Mouse (Mus musculus) left cerebral cortex, postnatal 25 days (tissue): Measurements from ENCODE around the gene Dctn2. TPM values are rescaled to one million over a fixed set of nuclear protein-coding genes. Genes with fewer than 3 reads are reported as not detected.
A peak's percentile ranks its signal among the peaks of the same experiment; 100 is the strongest.

ENCODE experiments used
- DNase-seq, 2 experiments: peaks; one replicate each; pipeline ENCODE4 v3.0.0; 2022; ENCODE audit warnings: low spot score in 2 of 2, mixed read lengths in 1 of 2
- intact Hi-C: fragments of 180-260 bp; cut with DNase I; formaldehyde crosslinking; loops from one replicate; pipeline ENCODE4 v1.15.1; 2025
- total RNA-seq, 2 experiments: library from RNA; stranded (reverse); gene quantifications; 2 replicates each; pipeline ENCODE4 v1.2.3; 2021

Dctn2 gene
- total RNA-seq, 2 experiments from 2014 or later = 262 to 278 TPM

GRCm38 (mm10) chr10:127286194-127286593 lies 20.0 kb downstream of the Dctn2 start:
- intact Hi-C loops = no loop called here
- DNase-seq = no peak

- no peak for DNase-seq
- intact Hi-C loops = no loop called here
Measured at GRCm38 (mm10) chr10:127286730-127287129, 20.6 kb downstream of the Dctn2 start.

- intact Hi-C loops = no loop called here
- no peak for DNase-seq
Measured at GRCm38 (mm10) chr10:127287271-127287935, 21.2 kb downstream of the Dctn2 start.

- intact Hi-C loops = loop anchor here (1.0 kb wide), 1 partner anchor 22 kb away; the partner anchor contains the start of gene Dctn2
- DNase-seq = no peak
Measured at GRCm38 (mm10) chr10:127287936-127288293, 21.7 kb downstream of the Dctn2 start.

DNA sequence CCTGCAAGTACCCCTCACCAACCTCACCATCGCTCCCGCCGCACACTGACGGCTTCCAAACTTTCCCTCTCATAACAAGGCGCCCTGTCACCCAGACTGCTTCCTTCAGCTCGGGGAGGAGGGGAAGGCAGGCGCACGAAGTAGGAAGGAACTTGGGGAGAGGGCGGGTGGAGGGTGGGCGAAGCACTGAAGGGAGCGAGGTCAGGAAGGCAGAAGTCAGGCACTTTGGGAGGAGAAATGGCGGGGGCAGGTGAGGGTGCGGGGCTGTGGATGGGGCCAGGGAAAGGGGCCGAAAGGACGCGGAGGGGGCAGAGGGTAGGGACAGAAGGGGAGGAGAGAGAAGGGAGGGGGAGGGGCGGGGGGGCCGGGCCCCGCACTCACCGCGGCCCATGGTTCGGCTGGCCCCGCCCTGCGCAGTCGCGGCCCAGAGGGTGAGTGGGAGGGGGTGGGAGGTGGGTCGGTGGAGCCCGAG lies 22.2 kb downstream of the Dctn2 start:
- intact Hi-C loops = loop anchor here (1.0 kb wide), 1 partner anchor 22 kb away; the partner anchor contains the start of gene Dctn2
- peak; percentile 40 to 49 for DNase-seq

DNA sequence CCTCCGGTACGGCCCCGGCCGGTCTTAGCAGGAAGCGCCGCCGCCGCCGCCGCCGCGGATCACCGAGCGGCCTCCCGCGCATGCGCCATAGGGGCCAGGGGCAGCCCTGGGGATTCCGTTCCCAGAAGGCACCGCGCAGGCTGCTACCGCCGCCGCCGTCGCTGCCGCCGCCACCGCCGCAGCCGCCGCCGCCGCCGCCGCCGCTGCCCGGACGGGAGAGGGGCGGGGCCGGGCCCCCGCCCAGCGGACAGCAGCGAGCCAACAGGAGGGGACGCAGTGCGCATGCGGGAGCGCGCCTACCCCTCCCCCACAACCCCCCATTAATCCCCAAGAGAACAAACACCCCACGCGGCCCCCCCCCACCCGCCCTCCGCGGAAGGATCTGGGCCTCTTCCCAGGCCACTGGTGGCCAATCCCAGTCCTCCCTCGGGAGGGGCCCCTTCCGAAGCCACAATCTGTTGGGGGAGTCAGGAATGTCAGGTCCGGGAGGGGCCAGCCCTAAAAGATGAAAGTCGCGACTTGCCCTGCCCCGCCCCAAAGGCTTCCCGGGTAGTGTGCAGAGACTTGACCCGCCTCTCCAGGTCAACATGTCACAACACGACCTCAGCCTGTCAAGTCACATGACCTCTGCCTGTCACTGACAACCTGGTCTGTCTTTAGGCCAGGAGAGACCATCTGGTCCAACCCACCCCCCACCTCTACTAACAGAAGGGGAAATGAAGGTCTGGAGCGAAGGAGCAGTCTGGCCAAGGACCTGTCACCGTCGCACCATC lies 22.8 kb downstream of the Dctn2 start, which contains the start of gene Mbd6:
Gene Mbd6 (minus strand): TSS at position 219 of the 773 bp plus-strand sequence.
- intact Hi-C loops = loop anchor here (1.0 kb wide), 1 partner anchor 23 kb away; the partner anchor contains the start of gene Dctn2
- peak; percentile 83 to 85 for DNase-seq

GRCm38 (mm10) chr10:127289573-127290191 lies 23.5 kb downstream of the Dctn2 start:
- DNase-seq = peak; percentile 31 to 47
- intact Hi-C loops = loop anchor here (2.0 kb wide), 1 partner anchor 21 kb away; the partner anchor contains the start of gene Mars

DNA sequence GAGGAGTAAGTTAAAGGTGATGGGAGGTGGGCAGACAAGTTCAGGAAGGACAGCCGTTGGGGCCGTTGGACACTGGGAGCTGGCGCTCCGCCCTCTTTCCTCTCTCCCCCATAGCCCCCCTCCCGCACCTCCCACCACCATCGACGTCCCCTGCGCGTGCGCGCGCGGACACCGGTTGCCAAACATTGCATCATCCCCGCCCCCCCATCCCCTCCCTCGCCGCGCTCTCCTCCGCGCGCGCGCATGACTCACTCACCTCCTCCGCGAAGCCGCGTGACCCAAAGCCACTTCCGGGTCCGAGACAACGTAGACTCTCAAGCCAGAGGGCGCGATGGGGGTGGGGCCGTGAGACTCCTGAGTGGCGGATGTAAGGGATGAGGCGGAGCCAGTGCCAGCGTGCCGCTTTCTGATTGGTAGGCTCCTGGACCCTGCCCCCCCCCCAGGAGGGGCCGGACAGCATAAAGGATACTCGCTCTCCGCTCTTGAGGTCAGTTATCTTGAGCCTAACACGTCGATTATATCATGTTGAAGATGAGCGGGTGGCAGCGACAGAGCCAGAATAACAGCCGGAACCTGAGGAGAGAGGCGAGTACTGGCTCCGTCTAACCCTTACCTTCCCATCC lies 24.2 kb downstream of the Dctn2 start:
- intact Hi-C loops = loop anchor here (2.0 kb wide), 1 partner anchor 20 kb away; the partner anchor contains the start of gene Mars

GRCm38 (mm10) chr10:127290930-127291880 lies 25.0 kb downstream of the Dctn2 start:
- intact Hi-C loops = loop anchor here (2.0 kb wide), 1 partner anchor 20 kb away; the partner anchor contains the start of gene Mars
- DNase-seq = peak in 1 of 2 experiments; percentile 51

More for the DNA sequence above, 24.2 kb downstream of the Dctn2 start:
- DNase-seq = peak; percentile 99 to 100

- intact Hi-C loops = loop anchor here (2.0 kb wide), 1 partner anchor 19 kb away; the partner anchor contains the start of gene Mars
- DNase-seq = no peak
Measured at GRCm38 (mm10) chr10:127291881-127292638, 25.9 kb downstream of the Dctn2 start.

GRCm38 (mm10) chr10:127292987-127293538 lies 26.9 kb downstream of the Dctn2 start:
- peak in 1 of 2 experiments; percentile 43 for DNase-seq
- intact Hi-C loops = no loop called here

DNA sequence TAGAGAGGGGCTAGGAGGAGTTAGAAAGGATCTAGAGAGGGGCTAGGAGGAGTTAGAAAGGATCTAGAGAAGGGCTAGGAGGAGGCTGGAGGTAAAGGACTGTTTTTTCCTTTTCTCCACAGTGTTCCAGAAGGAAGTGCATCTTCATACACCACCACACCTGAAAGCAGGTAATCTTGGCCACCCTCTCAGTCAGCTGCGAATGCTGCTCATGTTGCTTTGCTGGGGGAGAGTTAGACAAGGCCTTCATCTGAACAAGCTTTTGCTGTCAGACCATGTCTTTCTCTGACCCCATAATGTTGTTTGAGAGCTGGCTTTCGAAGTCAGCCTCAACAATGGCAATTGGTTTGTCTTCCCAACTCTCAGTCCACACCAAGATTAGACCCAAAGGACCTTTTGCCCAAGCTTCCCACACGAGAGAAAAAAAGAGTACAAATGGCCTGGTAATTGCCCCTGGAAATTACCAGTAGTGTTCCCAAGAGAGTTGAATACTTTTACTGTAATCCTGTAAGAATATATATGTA lies 27.5 kb downstream of the Dctn2 start:
- intact Hi-C loops = no loop called here

GRCm38 (mm10) chr10:127294895-127295510 lies 28.8 kb downstream of the Dctn2 start:
- intact Hi-C loops = no loop called here
- no peak for DNase-seq

More for the DNA sequence above, 27.5 kb downstream of the Dctn2 start:
- DNase-seq = no peak

- DNase-seq = no peak
- intact Hi-C loops = no loop called here
Measured at GRCm38 (mm10) chr10:127295986-127296794, 30.0 kb downstream of the Dctn2 start.

- intact Hi-C loops = no loop called here
- DNase-seq = no peak
Measured at GRCm38 (mm10) chr10:127297015-127297871, 31.1 kb downstream of the Dctn2 start.
